Mouse (Mus musculus) c-Kit-positive CD71-negative TER-119-negative erythroid progenitor cells, embryonic 14.5 days (primary cell): Measurements from ENCODE around the gene Auts2.

Source experiments
- DNase-seq: peaks from one replicate; pipeline ENCODE4 v3.0.0-alpha.2; 2013; ENCODE audit warnings: low read depth

Auts2 gene

DNA sequence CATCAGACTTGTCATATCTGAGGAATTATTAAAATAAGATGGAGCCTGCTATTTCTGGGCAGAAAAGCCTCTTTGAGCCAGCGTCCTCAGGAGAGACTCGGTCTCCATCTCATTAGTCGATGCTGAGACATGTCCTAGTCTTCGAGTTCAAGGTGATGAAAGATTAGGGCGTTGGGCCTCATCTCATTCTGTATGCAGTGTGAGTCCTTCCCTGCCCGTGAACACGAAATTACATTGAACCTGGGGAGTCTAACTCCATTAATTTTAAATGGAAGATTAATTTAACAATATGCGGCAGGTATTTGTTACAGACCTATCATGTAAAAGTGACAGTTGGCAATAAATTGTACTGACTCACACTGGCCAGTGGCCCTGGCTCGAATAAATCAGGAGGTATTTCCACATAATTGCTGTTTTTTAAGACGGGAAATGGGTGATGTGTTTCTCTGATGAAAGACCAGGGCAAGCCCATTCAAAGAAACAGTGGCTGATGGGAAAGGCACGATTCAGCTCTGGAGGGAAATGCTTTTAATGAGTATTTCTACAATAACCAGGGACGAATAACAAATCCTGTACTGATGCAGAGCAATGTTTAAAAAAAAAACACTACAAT lies 626.2 kb downstream of the Auts2 start:
- DNase-seq = no peak

- no peak for DNase-seq
Measured at GRCm38 (mm10) chr5:131913562-131913961, 629.6 kb downstream of the Auts2 start.

GRCm38 (mm10) chr5:131912983-131913382 lies 630.2 kb downstream of the Auts2 start:
- DNase-seq = no peak

- DNase-seq = no peak
Measured at GRCm38 (mm10) chr5:131906313-131906712, 636.8 kb downstream of the Auts2 start.

DNA sequence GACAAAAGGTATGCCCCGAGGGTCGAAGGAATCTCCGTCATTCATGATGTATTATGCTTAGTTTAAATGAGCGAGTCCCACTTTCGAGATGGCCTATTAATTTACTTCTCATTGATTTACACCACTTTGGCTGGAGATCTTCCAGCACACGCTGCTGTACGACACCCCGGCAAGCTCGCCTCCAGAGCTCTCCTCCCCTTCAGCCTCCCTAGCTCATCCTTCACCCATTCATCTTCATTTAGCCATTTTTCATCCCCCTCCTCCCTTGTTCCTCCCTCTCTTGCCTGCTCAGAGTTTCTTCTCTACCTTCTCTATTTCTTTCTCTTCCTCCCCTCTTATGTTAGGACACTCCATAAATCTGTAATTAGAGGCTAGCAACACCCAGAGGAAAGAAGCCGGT lies 638.7 kb downstream of the Auts2 start:
- no peak for DNase-seq

- no peak for DNase-seq
Measured at GRCm38 (mm10) chr5:131898048-131898638, 645.0 kb downstream of the Auts2 start.

DNA sequence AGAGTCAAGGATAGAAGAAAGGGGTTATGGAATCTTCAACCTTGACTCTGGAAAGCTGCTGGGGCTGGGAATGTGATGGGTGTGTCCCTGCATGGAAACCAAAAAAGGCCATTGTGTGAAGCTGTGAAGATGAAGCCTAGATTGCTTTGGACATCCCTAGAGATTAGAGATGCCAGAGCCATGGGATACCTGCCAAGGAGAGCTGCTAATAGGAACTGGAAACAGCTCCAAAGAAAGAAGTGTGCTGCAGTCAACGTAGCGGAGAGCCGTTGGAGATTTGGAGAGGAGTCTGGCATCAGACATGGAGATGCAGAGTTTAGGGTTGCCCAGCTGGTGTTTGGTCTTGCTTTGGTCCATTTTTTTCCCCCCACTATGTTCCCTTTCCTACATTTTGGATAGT lies 656.5 kb downstream of the Auts2 start:
- DNase-seq = no peak

- no peak for DNase-seq
Measured at GRCm38 (mm10) chr5:131876569-131876968, 666.6 kb downstream of the Auts2 start.

GRCm38 (mm10) chr5:131875976-131876375 lies 667.2 kb downstream of the Auts2 start:
- no peak for DNase-seq

DNA sequence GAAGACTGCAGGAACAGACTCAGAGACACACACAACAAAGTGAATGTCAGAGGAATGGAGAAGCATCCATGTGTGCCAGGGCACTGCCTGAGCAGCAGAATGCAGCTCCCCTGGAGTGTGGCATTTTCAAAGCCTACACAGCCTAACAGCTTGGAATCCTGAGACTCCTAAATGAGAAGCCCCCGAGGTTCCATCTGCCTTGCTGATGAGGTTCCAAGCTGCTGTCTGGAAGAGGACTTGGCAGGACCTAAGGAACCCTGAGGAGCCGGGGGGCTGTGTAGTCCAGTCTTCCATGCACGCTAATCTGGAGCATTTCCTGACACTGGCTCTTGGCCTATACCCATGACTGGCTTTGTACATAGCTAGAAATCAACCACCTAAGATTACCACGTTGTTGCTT lies 670.0 kb downstream of the Auts2 start:
- DNase-seq = no peak

DNA sequence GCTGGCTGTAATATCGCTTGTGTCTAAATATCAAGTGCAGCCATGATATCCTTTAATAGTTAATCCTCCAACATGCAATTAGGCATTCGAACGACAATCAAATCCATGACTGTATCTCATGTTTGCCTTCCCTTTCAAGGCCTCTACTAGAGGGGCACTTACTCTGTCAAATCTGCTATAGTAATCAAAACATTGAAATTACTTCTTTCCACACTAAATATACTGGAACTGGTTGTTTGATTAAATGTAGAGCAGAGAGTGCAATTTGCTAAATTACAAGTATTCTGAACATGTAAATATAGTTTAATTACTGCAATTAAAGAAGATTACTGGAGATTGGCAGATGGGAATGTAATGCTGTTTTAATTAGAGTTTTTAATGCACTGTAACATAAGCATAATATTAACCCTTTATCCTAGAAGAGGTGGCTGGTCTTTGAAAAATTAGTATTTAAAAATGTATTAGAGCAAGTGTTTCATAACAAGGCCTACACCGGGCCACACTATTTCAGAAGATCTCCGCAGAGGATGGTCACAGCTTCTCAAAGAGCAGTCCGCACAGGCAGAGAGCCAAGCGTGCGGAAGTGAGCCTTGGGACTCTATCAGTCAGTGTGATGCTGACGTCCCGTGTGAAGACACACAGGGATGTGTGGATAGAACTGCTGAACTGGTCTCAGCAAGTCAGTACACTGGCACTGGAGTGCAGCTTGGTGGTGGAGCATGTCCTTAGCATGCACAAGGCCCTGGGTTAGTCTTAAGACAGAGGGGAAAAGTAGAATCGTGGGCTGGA lies 673.2 kb downstream of the Auts2 start:
- no peak for DNase-seq

DNA sequence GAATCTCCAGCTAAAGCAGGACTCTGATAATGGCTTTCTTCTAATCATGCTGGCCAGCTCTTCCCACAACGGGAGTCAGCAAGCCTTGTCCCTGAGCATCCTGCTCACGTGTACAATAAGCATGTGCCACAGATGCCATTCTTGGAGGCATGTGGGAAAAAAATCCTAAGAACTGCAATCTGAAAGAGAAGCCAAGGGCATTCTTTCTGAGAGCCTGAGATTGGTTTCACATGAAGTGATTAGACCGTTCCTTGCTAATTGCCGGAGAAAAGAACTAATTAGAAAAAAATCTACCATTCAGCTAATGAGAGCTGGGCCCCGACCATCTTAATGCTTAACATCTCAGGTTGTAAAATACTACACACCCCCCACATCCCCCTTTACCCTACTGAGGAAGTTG lies 677.9 kb downstream of the Auts2 start:
- DNase-seq = no peak

DNA sequence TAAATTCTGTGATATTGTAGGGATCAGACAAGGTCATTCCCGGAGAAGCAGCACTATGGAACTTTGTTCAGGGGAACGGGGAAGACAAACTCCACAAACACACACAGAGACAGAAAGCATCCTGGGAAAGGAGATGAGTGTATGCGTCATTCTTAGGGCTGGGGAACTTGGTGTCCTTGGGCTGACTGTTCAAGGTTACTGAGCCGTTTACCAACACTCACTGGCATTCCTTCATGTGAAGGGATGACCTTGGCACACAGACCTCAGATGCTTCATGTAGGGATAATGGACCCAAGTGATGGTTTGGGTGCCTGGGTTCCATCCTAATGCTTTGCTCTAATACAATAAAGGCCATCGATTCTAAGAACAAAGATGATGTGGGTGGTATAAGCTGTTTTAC lies 685.2 kb downstream of the Auts2 start:
- DNase-seq = no peak

- DNase-seq = no peak
Measured at GRCm38 (mm10) chr5:131855358-131855757, 687.8 kb downstream of the Auts2 start.

GRCm38 (mm10) chr5:131851597-131852453 lies 691.3 kb downstream of the Auts2 start:
- DNase-seq = no peak

GRCm38 (mm10) chr5:131850632-131851335 lies 692.4 kb downstream of the Auts2 start:
- no peak for DNase-seq

- DNase-seq = no peak
Measured at GRCm38 (mm10) chr5:131849644-131850043, 693.5 kb downstream of the Auts2 start.

GRCm38 (mm10) chr5:131844519-131844800 lies 698.7 kb downstream of the Auts2 start:
- no peak for DNase-seq

DNA sequence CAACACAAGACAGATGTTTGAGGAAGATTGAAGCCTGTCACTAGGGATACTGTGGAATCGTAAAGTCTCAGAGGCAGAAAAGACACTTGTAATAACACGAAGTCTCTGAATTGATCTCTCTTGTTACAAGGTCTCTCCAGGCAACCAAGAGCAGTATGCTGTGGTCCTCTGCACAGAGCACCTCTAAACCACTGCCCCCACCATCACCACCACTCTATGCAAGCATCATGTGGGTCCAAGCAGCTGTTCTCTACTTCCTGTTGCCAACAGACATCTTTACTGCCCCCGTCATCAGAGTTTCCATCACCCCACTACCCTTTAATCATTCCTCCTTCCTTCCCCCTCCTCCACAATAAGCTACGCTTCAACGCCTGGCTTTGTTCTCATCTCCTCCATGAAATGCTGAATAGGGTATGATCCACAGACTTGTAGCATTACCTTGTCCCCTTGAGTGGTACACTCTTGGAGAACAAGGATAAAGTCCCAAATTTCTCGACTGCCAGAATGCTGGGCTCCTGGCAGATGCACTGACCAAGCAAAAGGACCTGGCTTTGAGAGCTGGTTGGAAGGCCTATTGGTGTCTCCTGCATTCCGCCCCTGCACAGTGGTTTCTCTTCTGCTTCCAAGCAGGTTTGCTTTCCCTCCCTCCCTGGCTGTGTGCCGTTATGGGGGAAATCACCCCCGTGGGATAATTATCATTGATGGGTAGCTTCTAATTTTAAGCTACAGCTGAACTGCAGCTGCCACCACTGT lies 699.2 kb downstream of the Auts2 start:
- no peak for DNase-seq

DNA sequence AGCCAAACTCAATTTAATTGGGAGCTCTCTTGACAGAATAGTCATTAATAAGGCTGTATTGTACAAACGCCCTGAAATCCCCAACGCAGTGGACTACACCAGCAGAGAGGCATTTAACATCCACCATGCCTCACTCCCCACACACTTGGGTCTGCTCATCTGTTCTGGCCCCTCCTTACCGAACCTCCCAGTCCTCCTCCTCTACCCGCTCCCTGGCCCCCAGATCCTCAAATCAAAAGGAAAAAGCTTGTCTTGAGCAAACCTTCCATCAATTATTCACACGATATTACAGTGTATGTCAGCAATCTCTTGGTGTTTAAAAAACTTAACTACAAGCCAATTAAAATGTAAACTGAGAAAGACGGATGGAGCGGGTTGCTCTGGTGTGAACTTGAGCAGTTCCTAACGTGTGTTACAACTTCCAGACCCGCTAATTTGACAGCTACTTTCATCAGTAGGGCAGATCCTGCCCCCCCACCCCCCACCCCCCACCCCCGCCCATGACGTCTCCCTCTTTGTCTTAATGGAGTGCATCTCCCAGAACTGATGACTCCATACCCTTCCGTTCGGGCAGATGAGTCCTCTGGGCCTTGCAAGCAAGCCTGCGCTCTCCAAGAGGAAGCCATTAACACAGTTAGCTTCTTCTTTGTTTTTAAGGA lies 703.4 kb downstream of the Auts2 start:
- DNase-seq = no peak

DNA sequence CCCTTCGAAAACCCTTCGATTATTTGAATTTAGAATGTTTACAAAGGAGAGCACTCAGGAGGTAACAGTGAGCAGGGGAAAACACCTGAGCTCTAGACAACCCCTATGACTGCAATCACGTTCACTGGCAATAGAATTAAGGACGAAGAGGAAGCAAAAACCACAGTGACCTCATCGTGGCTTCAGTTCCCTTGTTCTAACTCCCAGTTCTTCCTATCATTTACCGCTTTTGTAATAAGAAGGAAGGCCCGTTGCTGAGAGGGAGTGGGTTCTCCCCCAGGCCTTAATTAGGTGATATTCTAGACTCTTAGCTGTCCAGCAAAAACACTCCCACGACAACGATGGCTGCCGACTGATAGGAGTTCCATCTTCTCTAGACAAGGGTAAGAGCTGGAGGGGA lies 704.1 kb downstream of the Auts2 start:
- peak; percentile 10 for DNase-seq
